Mouse (Mus musculus) mesoderm, embryonic 11.5 days (tissue): ENCODE measurements around the gene Stard3.

ENCODE experiments used
- DNase-seq: peaks from one replicate; pipeline ENCODE4 v3.0.0-alpha.2; 2012; ENCODE audit warnings: low read depth, low spot score

Stard3 gene

DNA sequence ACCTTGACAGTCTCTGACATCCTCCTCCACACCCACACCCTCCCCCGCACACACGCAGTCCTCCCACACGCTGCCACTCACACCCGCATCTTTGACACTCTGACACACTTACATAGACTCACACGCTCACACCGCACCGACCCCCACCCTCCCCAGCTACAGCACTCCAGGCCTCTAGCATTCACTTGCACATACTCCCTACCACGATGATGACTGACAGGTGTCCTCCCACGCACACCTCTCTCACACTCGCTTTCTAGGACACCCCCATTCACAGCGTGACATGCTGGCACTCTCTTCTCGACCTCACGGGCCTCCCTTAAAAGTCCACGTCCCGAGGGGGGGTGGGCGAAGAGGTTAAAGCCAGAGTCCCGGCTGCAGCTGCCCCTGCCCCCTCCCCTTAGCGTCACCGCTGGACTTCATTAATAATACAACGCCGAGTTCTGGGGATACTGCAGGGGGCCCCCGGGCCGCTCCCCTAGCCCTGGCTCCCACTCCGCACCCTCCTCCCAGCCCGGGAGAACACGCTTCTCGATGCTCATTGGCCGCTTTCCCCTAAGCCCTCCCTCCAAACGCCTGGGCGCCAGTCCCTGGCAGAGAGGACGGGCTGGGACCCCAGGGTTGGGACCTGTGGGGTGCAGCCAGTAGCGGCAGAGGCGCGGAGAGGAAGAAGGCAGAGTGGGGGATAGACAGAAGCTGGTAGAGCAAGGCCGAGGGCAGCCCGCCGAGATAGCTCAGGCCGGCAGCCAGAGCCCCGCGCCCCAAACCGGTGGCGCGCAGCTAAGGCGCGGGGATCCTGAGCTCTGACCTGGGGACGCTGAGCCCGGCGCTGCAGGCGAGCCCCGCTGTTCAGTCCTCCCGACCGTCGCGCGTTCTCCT is 9.8 kb upstream of the Stard3 start, which contains the start of gene Ppp1r1b:
TSS of gene Ppp1r1b (plus strand) at position 322 of the 879 bp plus-strand sequence.
- no peak for DNase-seq

DNA sequence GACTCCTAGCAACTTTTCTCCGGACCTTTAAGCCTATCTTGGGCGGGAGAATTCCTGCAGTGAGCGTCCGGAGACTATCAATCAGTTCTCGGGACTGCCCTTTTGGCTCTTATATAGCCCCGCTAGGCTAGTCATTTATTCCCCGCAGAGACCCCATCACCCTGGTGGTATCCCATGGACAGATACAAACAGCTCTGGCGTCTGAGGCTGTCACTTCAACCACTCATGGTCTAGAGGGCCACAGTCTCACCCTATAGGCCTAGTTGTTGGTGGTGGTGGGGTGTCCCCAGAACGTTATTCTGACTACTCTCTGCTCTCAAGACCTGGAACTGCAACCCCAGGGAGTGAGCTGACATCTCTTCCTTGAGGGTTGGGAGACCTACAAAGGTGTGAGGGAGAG is 8.9 kb upstream of the Stard3 start:
- no peak for DNase-seq

GRCm38 (mm10) chr11:98352272-98352990 is 5.7 kb upstream of the Stard3 start:
- no peak for DNase-seq

- DNase-seq = no peak
Measured at GRCm38 (mm10) chr11:98353651-98354211, 4.4 kb upstream of the Stard3 start.

DNA sequence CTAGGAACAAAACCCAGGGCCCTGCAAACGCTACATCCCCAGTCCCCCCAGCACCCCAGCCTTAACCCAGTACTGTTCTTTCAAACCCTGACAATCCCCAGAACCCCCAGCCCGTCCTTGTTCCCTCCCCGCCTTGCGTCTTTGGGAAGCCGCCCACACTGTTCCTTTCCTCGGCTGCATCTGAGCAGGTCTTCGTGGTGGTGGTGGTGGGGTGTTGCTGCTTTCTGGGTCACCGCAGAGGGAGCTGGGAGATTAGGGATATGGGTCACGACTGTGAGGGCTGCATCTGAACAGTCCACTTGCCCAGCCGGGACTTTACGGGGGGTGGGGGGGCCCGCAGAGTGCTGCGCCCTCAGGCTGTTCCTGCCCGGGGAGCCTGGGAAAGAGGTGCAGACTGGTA is 3.7 kb upstream of the Stard3 start:
- no peak for DNase-seq

GRCm38 (mm10) chr11:98355732-98356299 is 2.4 kb upstream of the Stard3 start:
- DNase-seq = peak; percentile 92

DNA sequence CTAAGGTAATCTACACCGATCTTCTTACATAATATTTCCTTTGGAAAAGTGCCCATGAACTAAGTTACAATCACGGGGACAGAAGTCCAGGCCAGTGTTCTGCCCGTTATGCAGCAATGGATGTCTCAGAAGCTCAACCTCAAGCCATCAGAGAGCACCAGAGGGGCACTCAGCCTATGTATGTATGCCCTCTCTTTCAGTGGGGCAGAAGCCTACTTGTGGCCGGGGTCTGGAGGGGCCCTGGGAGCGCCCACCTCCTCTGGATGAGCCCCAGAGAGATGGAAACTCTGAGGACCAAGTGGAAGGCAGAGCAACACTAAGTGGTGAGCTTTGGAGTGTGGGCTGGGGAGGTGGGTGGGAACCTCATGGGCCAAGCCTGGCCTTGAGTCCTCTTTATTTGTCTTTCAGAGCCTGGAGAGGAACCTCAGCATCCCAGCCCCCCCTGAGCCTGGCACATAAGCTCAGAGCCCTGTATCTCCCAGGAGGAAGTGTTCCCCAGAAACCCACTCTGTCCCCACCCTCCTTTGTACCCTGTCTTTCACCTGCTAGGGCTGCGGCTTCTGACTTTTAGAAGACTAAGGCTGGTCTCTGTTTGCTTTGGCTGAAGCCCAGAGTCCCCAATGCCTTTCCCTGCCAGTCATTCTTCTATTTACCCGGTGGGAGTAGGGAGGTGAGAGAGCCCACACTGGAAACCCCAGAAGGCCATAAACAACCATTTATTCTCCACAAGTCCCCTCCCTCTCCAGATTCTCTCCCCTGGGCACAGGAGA is 1.4 kb upstream of the Stard3 start:
- no peak for DNase-seq

DNA sequence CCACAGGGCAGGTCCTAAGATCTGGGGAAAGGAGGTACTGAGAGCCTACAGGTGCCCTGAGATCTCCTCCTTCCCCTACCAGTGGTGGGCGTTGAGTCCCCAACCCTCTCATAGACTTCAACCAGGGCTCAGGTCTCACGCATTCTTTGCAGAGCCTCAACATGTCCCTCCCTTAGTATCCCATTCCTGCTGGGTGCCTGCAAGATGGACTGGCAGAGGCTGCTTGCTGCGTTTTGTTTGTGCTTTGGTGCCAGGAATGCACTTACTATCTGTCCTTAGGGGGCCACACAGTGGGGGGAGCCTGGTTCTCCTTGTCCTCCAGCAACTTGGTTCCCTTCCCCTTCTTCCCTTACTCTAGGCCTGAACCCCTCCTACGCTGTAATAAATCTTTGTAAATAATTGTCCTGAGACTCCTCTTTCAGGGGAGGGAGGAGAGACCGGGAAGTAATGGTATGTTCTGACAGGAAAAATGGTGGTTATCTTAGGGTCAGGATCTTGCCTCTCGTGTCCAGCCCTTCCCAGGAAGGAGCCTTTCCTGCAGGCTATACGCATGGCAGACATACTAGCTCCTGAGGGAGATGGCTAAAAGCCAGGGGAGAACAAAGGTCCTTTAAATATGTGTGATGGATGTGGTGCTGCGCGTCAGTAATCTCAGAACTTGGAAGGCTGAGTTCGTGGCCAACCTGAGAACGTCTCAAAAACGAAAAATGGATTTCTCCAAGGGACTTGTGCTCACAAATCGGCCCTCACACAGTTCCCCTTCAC is 590 bp upstream of the Stard3 start:
- DNase-seq = no peak

DNA sequence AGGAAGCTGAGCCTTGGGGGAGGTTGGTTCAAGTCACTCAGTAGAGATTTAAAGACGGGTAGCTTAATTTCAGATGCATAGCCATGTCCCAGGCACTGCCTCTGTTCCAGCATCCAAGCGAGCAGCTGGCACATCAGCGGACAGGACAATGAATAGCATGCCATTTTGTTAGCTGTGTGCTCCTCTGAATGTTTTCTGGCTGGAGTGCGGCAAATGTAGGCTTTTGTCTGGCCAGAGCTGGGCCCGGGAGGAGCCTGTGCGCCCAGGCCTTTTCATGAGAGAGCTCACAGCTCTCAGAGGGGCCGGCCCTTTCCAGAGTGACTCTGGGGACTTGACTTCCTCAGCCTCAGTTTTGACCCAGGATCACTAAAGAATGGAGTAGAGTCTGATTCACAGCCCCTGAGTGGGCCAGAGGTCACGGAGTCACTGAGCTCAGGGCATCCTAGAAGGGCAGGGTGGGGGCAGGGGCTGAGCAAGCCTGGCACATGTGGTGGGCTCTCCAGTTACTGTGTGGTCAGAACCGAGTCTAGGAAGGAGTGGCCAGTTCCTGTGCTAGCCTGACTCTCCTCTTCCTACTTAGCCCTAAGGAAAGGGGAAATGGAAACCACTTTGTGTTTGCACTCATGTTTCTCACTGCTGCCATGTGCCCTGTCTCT is 2.8 kb downstream of the Stard3 start:
- DNase-seq = no peak

DNA sequence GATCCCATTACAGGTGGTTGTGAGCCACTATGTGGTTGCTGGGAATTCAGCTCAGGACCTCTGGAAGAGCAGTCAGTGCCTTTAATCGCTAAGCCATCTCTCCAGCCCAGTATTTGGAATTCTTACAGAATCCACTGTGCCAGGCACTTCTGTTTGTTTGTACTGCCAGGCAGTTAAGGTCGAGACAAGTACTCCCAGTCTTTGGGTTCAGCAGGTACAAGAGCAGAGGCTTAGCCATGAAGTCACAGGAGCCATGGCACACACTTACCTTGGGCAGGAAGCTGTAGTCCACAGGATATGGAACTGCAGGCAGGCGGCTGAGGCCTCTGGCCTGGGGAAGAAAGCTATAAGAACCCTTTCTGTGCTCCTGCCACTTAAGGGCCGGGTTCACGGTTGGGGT is 5.6 kb downstream of the Stard3 start:
- no peak for DNase-seq

- DNase-seq = no peak
Measured at GRCm38 (mm10) chr11:98364410-98364809, 6.2 kb downstream of the Stard3 start.

- no peak for DNase-seq
Measured at GRCm38 (mm10) chr11:98366290-98366689, 8.1 kb downstream of the Stard3 start.

GRCm38 (mm10) chr11:98367171-98367862 is 9.1 kb downstream of the Stard3 start:
- DNase-seq = no peak

- DNase-seq = no peak
Measured at GRCm38 (mm10) chr11:98367863-98368186, 9.7 kb downstream of the Stard3 start.

DNA sequence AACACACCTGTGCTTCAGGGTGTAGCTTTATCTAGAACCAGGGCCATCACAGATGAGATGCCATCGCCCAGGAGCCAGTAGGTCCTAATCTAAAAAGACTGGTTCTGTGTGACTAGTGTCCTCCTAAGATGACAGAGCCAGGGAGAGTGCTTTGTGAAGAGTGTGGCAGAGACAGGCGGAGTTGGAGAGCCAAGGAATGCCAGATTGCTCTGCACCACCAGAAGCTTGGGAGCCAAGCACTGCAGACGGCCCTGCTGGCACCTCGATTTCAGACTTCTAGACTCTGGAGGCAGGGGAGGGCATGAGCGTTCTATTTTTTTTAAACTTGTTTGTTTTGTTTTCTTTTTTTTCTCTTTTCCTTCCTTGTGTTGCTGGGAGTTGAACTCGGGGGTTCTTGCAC is 11.2 kb downstream of the Stard3 start:
- DNase-seq = no peak

DNA sequence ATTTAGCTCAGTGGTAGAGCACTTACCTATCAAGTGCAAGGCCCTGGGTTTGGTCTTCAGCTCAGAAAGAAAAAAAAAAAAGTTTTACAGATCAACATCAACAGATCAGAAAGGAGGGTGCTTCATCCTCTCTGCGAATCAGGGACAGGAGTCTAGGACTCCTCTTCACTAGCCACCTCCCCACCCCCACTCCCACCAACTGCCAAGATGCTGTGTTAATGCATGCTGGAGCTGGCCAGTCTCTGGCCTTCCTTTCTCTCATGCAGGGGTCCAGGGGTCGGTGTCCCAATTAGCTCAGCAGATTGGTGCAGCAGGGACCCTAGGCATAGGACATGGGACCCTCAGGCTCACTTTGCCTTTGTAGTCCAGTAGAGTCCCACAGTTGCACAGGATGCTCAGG is 12.4 kb downstream of the Stard3 start:
- DNase-seq = no peak

- DNase-seq = no peak
Measured at GRCm38 (mm10) chr11:98371556-98372240, 13.5 kb downstream of the Stard3 start.

- DNase-seq = peak; percentile 82
Measured at GRCm38 (mm10) chr11:98372406-98372805, 14.2 kb downstream of the Stard3 start.

- DNase-seq = no peak
Measured at GRCm38 (mm10) chr11:98373244-98373643, 15.1 kb downstream of the Stard3 start.
